Mouse (Mus musculus): ENCODE results near the gene Mep1a.

DNA sequence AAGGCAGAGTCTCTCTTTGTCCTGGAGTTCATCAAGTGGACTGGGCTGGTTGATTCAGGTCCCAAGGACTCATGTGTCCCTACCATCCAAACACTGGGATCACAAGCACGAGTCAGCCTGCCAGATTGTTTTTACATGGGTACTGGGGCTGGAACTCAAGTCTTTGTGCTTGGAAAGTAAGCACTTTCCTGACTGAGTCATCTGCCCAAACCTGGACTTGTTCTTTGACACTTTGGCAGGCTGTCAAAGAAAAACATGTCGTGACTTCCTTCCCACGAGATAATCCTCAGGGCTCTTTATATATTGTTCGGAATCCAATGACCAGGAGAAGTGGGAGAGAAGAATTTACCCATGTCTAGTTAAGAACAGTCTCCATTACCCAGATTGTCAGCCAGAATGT, 5.1 kb downstream of the Mep1a start:
- no peak for TF ChIP-seq POLR2A (IDR thresholded peaks at IDR 0.05; ENCODE audit: insufficient read depth, low read depth, low read length)
- no peak for TF ChIP-seq CTCF (IDR thresholded peaks at IDR 0.05)
- no peak for TF ChIP-seq EP300 (IDR thresholded peaks at IDR 0.05; ENCODE audit: insufficient read depth, low read depth, low read length)
